Mouse (Mus musculus): Measurements from ENCODE around the gene Cacna2d3. TPM values are rescaled to one million over a fixed set of nuclear protein-coding genes. Genes with fewer than 3 reads are reported as not detected.

Gene Cacna2d3
- polyA plus RNA-seq, 1 experiment: not detected

GRCm38 (mm10) chr14:29130511-29130910 lies 591.2 kb downstream of the Cacna2d3 start:
- Histone ChIP-seq H3K4me1 (no peaks in the 10 kb centered on the region), H3K9me3 (peaks cover 27% of the 10 kb centered on the region), H3K27me3 (replicated peaks) (no peaks in the 10 kb centered on the region), H3K4me3 (replicated peaks) (no peak overlapping the region), H3K36me3 (replicated peaks; ENCODE audit: low read length) (no peaks in the 10 kb centered on the region)
- TF ChIP-seq GATA1 (IDR thresholded peaks at IDR 0.05; ENCODE audit: borderline replicate concordance, low read length): no peak
- no peak for TF ChIP-seq FLI1 (IDR thresholded peaks at IDR 0.05; ENCODE audit: low read length)

GRCm38 (mm10) chr14:29123886-29124285 lies 597.8 kb downstream of the Cacna2d3 start:
- no peak overlapping the region for H3K4me3 ChIP-seq (replicated peaks)
- H3K36me3 ChIP-seq (replicated peaks; ENCODE audit: low read length): no peaks in the 10 kb centered on the region
- H3K4me1 ChIP-seq: no peaks in the 10 kb centered on the region
- H3K27me3 ChIP-seq (replicated peaks): no peaks in the 10 kb centered on the region
- TF ChIP-seq FLI1 (IDR thresholded peaks at IDR 0.05; ENCODE audit: low read length) (no peak), GATA1 (IDR thresholded peaks at IDR 0.05; ENCODE audit: borderline replicate concordance, low read length) (no peak)
- H3K9me3 ChIP-seq: peaks cover 3% of the 10 kb centered on the region; the same call in 1 of the 2 replicates

GRCm38 (mm10) chr14:29122749-29123148 lies 598.9 kb downstream of the Cacna2d3 start:
- Histone ChIP-seq H3K9me3 (no peaks in the 10 kb centered on the region), H3K27me3 (replicated peaks) (no peaks in the 10 kb centered on the region), H3K4me3 (replicated peaks) (no peak overlapping the region), H3K4me1 (no peaks in the 10 kb centered on the region), H3K36me3 (replicated peaks; ENCODE audit: low read length) (no peaks in the 10 kb centered on the region)
- no peak for TF ChIP-seq GATA1 (IDR thresholded peaks at IDR 0.05; ENCODE audit: borderline replicate concordance, low read length)
- TF ChIP-seq FLI1 (IDR thresholded peaks at IDR 0.05; ENCODE audit: low read length): no peak

GRCm38 (mm10) chr14:29113852-29114450 lies 607.7 kb downstream of the Cacna2d3 start:
- H3K36me3 ChIP-seq (replicated peaks; ENCODE audit: low read length): no peaks in the 10 kb centered on the region
- H3K9me3 ChIP-seq: peaks cover 24% of the 10 kb centered on the region
- no peak overlapping the region for H3K4me3 ChIP-seq (replicated peaks)
- no peak for TF ChIP-seq FLI1 (IDR thresholded peaks at IDR 0.05; ENCODE audit: low read length)
- TF ChIP-seq GATA1 (IDR thresholded peaks at IDR 0.05; ENCODE audit: borderline replicate concordance, low read length): no peak
- no peaks in the 10 kb centered on the region for H3K27me3 ChIP-seq (replicated peaks)
- no peaks in the 10 kb centered on the region for H3K4me1 ChIP-seq

GRCm38 (mm10) chr14:29111666-29112065 lies 610.0 kb downstream of the Cacna2d3 start:
- H3K4me3 ChIP-seq (replicated peaks): no peak overlapping the region
- H3K36me3 ChIP-seq (replicated peaks; ENCODE audit: low read length): no peaks in the 10 kb centered on the region
- H3K27me3 ChIP-seq (replicated peaks): no peaks in the 10 kb centered on the region
- TF ChIP-seq FLI1 (IDR thresholded peaks at IDR 0.05; ENCODE audit: low read length): no peak
- TF ChIP-seq GATA1 (IDR thresholded peaks at IDR 0.05; ENCODE audit: borderline replicate concordance, low read length): no peak
- peaks cover 30% of the 10 kb centered on the region for H3K9me3 ChIP-seq
- H3K4me1 ChIP-seq: no peaks in the 10 kb centered on the region

GRCm38 (mm10) chr14:29110351-29111091 lies 611.1 kb downstream of the Cacna2d3 start:
- Histone ChIP-seq H3K4me1 (no peaks in the 10 kb centered on the region), H3K36me3 (replicated peaks; ENCODE audit: low read length) (no peaks in the 10 kb centered on the region), H3K4me3 (replicated peaks) (no peak overlapping the region), H3K9me3 (peaks cover 30% of the 10 kb centered on the region), H3K27me3 (replicated peaks) (no peaks in the 10 kb centered on the region)
- TF ChIP-seq GATA1 (IDR thresholded peaks at IDR 0.05; ENCODE audit: borderline replicate concordance, low read length) (no peak), FLI1 (IDR thresholded peaks at IDR 0.05; ENCODE audit: low read length) (no peak)

- H3K36me3 ChIP-seq (replicated peaks; ENCODE audit: low read length): no peaks in the 10 kb centered on the region
- no peaks in the 10 kb centered on the region for H3K4me1 ChIP-seq
- no peak overlapping the region for H3K4me3 ChIP-seq (replicated peaks)
- H3K27me3 ChIP-seq (replicated peaks): no peaks in the 10 kb centered on the region
- peaks cover 33% of the 10 kb centered on the region for H3K9me3 ChIP-seq
- TF ChIP-seq FLI1 (IDR thresholded peaks at IDR 0.05; ENCODE audit: low read length) (no peak), GATA1 (IDR thresholded peaks at IDR 0.05; ENCODE audit: borderline replicate concordance, low read length) (no peak)
Measured at GRCm38 (mm10) chr14:29107464-29107863, 614.2 kb downstream of the Cacna2d3 start.

GRCm38 (mm10) chr14:29097776-29098175 lies 623.9 kb downstream of the Cacna2d3 start:
- Histone ChIP-seq H3K36me3 (replicated peaks; ENCODE audit: low read length) (no peaks in the 10 kb centered on the region), H3K4me1 (no peaks in the 10 kb centered on the region), H3K4me3 (replicated peaks) (no peak overlapping the region), H3K9me3 (peaks cover 11% of the 10 kb centered on the region), H3K27me3 (replicated peaks) (no peaks in the 10 kb centered on the region)
- TF ChIP-seq GATA1 (IDR thresholded peaks at IDR 0.05; ENCODE audit: borderline replicate concordance, low read length): no peak
- TF ChIP-seq FLI1 (IDR thresholded peaks at IDR 0.05; ENCODE audit: low read length): no peak

GRCm38 (mm10) chr14:29095431-29095830 lies 626.2 kb downstream of the Cacna2d3 start:
- no peaks in the 10 kb centered on the region for H3K4me1 ChIP-seq
- TF ChIP-seq FLI1 (IDR thresholded peaks at IDR 0.05; ENCODE audit: low read length): no peak
- no peak for TF ChIP-seq GATA1 (IDR thresholded peaks at IDR 0.05; ENCODE audit: borderline replicate concordance, low read length)
- no peaks in the 10 kb centered on the region for H3K27me3 ChIP-seq (replicated peaks)
- H3K4me3 ChIP-seq (replicated peaks): no peak overlapping the region
- peaks cover 6% of the 10 kb centered on the region; the same call in 1 of the 2 replicates for H3K9me3 ChIP-seq
- H3K36me3 ChIP-seq (replicated peaks; ENCODE audit: low read length): no peaks in the 10 kb centered on the region

GRCm38 (mm10) chr14:29090074-29090473 lies 631.6 kb downstream of the Cacna2d3 start:
- no peaks in the 10 kb centered on the region for H3K4me1 ChIP-seq
- no peaks in the 10 kb centered on the region for H3K27me3 ChIP-seq (replicated peaks)
- no peak for TF ChIP-seq GATA1 (IDR thresholded peaks at IDR 0.05; ENCODE audit: borderline replicate concordance, low read length)
- no peak for TF ChIP-seq FLI1 (IDR thresholded peaks at IDR 0.05; ENCODE audit: low read length)
- H3K9me3 ChIP-seq: no peaks in the 10 kb centered on the region
- H3K4me3 ChIP-seq (replicated peaks): no peak overlapping the region
- no peaks in the 10 kb centered on the region for H3K36me3 ChIP-seq (replicated peaks; ENCODE audit: low read length)

Measured in megakaryocyte, embryonic 14.5 days (primary cell).